Mouse (Mus musculus) liver, embryonic 14.5 days (tissue): Measurements from ENCODE around the gene Gm26558.

Source experiments
- CTCF ChIP-seq: IDR thresholded peaks from 2 replicates; pipeline ENCODE4 v1.5.1; 2016; ENCODE audit warnings: antibody characterized with exemption, low read depth, control low read depth
- EP300 ChIP-seq: IDR thresholded peaks from 2 replicates; pipeline ENCODE4 v1.6.1; 2016; ENCODE audit warnings: antibody characterized with exemption, low read depth

DNA sequence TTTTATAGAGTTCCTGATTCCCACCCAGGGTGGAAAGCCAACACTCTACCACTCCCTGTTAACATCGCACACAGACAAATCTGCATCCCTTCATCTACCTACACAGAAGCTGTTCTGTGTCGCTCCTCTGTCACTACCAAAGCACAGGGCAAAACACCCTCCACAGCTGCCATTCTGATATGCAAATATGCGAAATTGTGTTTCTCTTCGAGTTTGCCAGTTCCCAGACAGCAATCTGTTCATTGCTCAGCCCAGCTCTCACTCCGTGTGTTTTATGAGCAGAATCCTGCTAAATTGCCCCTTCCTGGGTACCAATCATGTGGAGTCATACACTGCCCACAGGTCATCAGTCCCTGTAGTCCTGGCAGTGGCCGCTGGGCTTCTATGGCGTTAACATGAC lies 4.8 kb downstream of the Gm26558 start:
- TF ChIP-seq EP300 (no peak), CTCF (no peak)
